Mouse (Mus musculus): ENCODE results near the gene Nxph4.

The Nxph4 gene

GRCm38 (mm10) chr10:127542720-127543119 lies 8.4 kb upstream of the Nxph4 start:
- peak; percentile 62 for DNase-seq (ENCODE audit: low read depth, low spot score)

GRCm38 (mm10) chr10:127542084-127542483 lies 7.7 kb upstream of the Nxph4 start:
- DNase-seq (ENCODE audit: low read depth, low spot score): peak; percentile 88

- no peak for DNase-seq (ENCODE audit: low read depth, low spot score)
Observed at GRCm38 (mm10) chr10:127541510-127541909, 7.2 kb upstream of the Nxph4 start.

- peak; percentile 92 for DNase-seq (ENCODE audit: low read depth, low spot score)
Observed at GRCm38 (mm10) chr10:127537854-127538583, 3.7 kb upstream of the Nxph4 start.

DNA sequence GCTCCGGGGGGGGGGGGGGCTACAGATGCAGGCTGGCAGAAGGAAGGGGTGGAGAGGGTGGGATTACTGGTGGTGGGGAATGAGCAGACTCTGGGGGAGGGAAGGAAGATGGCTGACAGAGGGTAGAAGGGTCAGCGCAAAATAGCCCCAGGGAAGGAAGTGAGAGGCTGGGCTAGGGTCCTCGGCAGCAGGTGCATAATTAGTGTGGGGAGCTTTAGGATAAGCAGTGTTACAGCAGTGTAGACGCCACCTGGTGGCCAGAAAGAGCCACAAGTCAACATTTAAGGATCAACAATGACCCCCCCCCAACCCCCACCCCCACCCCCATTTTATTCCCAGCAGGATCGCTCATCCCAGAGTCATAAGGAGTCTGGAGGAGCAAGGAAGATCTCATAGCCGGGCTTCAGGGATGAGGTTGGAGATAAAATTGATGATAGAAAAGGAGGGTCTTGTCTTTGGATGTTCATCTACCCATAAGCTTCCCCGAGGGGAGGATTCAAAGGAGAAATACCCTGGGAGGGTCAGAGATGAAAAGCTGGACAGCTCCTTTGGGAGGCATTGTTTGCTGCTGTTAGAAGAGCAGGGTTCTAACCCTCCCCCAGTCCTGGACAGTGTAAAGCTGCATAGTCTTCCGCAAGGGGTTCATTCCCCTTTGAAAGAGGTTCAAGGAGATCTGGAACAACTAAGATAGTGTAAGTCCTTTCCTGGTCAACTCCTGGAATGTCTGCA lies 2.4 kb upstream of the Nxph4 start:
- peak; percentile 82 for DNase-seq (ENCODE audit: low read depth, low spot score)

- DNase-seq (ENCODE audit: low read depth, low spot score): no peak
Observed at GRCm38 (mm10) chr10:127534929-127535384, 598 bp upstream of the Nxph4 start.

GRCm38 (mm10) chr10:127531548-127531947 lies 2.8 kb downstream of the Nxph4 start:
- no peak for DNase-seq (ENCODE audit: low read depth, low spot score)

DNA sequence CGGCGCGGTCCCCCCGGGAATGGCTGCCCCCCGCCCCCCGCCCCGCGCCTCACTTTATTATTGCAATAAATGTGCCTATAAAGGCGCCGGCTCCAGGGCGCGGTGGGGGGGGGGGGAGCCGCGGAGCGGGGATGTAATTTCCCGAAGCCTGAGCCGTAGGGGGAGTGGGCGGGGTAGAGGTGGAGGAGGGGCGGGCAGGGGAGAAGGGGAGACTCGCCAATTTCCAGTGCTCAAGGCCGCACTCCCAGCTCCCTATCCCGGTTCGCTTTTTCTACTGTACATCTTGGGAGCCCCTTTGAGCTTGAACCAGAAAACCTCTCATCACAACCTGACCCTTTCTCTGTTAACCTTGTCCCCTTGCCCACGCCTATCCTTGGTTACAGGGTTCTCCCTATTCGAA lies 3.4 kb downstream of the Nxph4 start:
- DNase-seq (ENCODE audit: low read depth, low spot score): no peak

DNA sequence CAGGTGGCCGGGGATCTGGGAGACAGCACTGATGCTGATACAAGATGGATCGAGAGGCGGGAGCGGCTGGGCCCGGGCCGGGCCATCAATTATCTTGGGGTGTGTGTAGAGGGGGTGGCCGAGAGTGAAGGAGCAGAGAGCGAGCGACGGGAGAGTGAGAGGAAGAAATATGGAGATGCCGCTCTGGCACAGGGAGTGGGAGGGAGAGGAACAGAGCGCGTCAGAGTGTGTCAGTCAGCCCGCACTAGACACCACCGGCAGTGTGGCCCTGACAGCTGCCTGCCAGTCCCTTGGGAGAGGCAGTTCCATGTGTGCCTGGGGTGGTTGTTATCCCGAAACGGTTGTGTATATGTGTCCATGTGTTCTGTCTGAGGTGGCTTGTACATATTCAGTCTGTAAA lies 6.9 kb downstream of the Nxph4 start:
- peak; percentile 56 for DNase-seq (ENCODE audit: low read depth, low spot score)

DNA sequence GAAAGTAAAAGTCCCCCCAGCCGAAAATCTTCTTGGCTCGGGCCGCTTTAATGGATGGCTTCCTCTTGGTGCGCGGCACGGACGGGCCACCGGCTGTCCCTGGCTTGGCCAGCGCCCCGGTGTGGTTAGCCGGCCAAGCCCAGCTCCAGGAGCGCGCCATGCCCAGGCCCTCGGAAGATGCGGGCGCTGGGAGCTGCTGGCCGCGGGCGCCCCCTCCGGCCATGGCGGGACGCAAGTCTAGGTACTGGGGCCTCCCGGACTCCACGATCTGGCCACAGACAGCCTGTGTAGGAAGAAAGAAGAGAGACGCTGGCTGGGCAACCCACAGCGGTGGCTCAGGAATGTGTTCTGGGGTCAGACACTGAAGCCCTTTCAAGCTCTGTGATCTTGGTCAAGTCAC lies 7.7 kb downstream of the Nxph4 start:
- DNase-seq (ENCODE audit: low read depth, low spot score): peak; percentile 71

DNA sequence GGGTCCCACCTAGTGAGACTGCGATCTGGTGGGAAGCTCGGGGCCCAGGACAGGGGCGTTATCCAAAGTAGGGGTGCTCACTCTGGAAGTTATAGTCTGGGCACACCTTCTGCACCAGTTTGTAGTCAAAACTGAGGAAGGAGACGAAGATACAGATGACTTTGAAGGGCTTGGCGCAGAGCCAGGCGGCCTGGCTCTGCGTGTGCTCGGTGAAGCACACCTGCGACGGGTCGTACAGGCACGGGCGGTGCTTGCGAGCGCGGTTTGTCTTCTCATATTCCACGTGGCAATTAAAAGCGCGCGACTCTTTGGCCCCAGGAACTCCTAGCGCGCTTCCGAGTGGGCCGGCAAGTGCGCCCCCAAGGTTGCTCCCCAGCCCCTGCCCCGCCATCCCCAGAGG lies 8.3 kb downstream of the Nxph4 start:
- DNase-seq (ENCODE audit: low read depth, low spot score): no peak

DNA sequence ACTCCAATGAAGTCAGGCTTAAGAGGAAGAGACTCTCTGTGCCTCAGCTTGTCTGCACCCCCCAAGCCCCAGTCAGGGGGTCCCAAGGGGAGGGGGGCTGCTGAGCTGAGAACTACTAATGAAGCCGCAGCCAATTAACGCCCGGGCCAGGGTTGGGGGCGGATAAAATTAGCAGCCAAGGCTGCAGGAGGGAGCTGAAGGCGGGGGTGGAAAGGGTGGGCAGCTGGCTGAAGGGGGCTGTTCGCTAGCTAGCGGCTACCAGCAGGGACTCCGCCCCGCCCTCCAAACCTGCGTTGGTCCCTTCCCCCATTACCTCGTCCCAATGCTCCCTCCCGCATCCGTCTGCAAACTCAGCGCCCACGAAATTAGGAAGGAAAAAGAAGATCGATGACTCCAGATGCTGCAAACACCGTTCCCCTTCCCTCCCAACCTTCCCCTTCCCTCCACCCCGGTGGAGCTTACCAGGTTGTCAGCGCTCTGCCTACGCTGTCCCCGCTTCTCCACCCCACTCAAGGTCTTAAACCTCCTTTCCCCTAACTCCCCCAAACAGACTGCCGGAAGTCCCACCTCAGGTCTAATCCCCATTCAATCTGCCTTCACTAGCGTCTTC lies 9.6 kb downstream of the Nxph4 start:
- no peak for DNase-seq (ENCODE audit: low read depth, low spot score)

DNA sequence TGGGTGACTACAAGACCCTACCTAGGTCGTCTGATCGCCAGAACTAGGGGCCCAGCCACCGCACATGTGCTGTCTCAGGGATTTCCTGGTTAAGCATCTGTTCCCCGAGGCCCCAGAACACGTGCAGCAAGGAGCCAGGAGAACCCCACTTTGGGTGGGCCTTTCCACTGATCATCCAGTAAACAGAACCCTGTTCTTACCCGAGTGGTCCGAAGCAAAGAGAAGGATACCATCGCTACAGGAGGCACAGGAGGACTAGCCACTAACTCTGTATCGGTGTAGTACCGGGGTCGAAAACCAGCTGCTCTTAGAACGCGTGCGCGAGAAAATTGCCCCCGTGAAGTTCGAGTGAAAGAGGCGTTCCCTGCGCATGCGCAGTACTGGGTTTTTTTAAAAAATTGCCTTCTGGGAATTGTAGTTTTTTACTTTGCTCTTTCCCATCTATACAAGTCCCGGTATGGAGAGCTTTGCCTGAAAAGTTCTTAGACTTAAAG lies 12.2 kb downstream of the Nxph4 start, which contains the start of gene Shmt2:
TSS of gene Shmt2 (minus strand) at position 357 of the 494 bp plus-strand sequence.
- peak; percentile 94 for DNase-seq (ENCODE audit: low read depth, low spot score)

DNA sequence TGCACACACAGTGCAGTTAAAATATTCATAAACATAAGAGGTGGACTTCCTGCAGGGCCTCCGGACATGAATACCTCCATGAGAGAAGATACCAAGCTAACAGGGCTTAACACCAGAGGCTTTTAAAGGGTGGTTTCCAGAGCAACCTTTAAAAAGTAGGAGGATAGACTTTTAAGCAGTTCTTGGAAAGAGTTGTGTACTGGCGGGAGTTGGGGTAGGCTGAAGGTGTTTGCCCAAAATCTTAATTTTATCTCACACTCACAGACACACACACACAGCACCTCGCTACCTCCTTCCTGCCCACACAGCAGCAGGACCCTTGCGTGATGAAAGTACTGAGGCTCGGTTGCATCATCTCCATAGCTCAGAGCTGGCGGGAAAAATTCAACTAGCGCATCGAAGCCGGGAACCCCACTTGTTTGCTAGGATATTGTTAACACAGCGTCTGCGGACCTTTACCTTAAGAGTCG lies 12.7 kb downstream of the Nxph4 start:
- no peak for DNase-seq (ENCODE audit: low read depth, low spot score)

DNA sequence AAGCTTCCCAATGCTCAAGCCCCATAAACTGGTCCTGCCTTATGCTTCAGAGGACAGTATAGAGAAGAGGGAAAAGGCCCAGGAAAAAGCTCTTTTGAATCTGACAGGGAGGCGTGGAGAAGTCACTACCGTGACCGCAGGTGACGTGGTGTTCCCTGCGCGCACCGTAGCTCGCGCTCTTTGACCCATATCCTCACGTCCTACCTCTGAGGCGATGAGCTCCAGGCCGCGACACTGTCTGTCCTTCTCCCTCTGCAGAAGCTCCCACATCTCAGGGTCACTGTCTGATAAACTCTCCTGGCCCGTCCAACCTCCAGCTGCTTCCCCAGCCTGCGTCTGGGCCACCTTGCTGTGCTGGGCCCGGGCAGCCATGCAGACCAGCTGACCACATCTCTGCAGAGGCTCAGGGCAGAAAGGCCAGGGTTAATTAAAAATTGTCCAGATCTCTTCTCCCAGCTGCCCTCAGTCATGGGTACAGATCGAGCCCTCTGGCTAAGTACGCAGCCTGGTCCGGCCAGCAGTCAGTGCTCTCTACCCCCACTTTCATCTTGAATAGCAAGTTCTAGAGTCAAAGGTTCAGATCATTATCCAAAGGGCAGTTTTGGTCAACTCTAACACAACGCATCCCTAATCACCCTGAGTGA lies 13.5 kb downstream of the Nxph4 start:
- DNase-seq (ENCODE audit: low read depth, low spot score): no peak

DNA sequence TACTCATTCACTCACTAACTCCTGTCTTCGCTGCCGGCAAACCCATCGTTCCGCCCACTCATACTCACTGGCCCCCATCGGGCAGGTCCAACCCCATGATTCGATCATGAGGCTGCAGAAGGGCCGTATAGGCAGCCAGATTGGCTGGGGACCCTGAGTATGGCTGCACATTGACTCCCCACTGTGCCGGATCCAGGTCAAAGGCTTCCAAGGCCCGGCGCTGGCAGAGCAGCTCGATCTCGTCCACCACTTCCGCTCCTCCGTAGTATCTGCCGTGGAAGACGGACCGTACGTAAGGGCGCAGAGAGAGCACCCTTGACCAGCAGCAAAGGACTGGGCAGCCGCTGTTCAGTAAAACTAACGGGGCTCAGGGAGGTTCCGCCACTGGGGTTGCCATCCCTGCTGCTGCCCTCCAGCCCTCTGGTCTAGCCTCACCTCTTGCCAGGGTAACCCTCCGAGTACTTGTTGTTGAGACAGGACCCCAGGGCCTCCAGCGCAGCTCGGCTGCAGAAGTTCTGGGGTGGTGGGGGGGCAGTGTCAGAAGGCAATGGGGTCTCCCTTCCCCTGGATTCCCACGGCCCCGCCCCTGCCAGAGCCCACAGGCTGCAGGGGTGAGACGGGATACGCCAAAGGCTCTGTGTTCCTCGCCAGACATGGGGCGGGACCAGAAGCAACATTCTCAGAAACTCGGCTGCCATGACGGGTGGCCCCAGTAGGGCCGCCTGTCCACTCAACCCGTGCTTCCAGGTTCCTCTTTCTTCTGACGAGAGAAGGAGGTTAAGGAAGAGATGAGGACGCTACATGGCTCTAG lies 14.3 kb downstream of the Nxph4 start:
- no peak for DNase-seq (ENCODE audit: low read depth, low spot score)

DNA sequence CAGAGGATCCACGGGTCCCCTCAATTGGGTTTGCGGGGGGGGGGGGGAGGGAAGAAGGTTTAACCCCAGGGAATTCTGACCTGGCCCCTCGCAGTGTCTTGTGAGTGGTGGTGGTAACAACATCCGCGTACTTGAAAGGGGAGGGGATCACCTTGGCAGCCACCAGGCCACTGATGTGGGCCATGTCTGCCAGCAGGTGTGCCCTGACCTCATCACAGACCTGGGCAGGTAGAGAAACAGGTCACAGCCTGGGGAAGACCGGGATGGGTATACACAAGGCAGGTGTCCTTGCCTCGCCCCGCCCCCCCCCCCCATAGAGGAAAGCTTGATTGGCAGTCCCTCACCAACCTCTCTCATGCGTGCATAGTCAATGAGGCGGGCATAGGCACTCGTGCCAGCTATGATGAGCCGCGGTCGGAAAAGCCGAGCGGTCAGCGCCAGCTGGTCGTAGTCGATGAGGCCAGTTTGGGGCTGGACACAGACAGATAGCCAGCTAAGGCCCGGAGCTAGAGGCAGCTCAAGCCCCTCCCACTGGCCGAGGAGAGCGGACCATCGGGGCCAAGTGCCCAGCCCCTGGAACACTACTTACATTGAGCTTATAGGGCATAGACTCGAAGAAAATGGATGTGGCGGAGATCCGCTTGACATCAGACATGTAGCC lies 15.2 kb downstream of the Nxph4 start:
- DNase-seq (ENCODE audit: low read depth, low spot score): no peak

GRCm38 (mm10) chr10:127517941-127518340 lies 16.4 kb downstream of the Nxph4 start:
- DNase-seq (ENCODE audit: low read depth, low spot score): no peak

DNA sequence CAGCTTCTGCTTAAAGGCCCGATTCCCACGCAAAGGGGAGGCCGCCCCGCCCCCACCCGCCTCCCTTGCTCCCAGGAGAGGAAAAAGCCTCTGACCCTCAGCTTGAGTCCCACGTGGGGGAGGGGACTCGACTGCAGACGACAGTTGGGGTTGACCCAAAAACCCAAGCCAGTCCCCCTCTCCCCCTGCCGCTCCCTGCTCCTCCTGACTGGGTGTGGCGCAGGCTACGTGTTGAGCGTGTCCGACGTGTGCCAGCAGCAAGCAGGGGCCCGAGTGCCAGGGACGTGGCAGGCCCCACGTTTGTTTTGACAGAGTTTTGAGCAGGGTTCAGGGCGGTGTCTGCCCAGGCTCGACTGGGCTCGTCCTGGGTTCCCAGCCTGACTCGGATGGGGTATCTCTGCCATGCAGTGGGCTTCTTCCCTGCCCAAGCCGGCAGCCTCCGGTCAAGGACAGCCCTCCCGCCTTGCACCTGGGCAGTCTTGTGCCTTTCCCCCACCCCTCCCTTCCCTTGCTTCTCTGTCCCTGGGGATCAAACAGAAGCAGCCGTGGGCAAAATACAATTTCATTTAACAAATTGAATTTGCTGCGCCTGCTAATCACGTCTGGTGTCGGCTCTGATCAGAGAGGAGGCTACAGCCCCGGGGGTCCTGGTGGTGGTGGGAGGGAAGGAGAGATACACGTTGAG lies 17.6 kb downstream of the Nxph4 start:
- DNase-seq (ENCODE audit: low read depth, low spot score): no peak

DNA sequence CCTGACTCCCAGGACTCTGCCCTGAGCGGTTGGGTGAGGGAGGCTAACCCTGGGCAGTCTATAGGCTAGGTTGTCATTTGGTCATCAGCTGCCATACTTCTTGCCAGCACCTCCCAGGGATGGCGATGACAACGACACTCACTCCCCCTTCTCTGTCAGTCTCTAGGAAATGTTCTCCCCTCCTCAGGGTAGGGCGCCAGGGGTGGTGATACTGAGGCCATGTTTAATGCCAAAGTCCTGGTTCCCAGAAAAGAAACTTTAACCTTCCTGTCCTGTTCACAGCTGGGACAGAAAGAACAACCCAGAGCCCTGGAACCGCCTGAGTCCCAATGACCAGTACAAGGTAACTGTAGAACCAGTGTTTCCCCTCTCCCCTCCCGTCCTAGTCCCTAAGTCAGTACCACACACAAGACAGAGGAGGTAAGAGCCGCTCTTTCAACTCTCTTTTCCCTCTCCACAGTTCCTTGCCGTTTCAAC lies 18.3 kb downstream of the Nxph4 start:
- DNase-seq (ENCODE audit: low read depth, low spot score): no peak

All from brain, adult 2 months (tissue).